Mouse (Mus musculus) embryonic facial prominence, embryonic 11.5 days (tissue): ENCODE data around the gene 4930539E08Rik. TPM values are rescaled to one million over a fixed set of nuclear protein-coding genes. Genes with fewer than 3 reads are reported as not detected.

Experiments
- ATAC-seq: fragments of 200-750 bp; cut with Nextera tagmentation; replicated peaks from 2 replicates; pipeline ENCODE4 v1.8.0; 2017; ENCODE audit warnings: low read depth; ENCODE audit not compliant: insufficient number of reproducible peaks, low FRiP score, low TSS enrichment
- DNase-seq: peaks from one replicate; pipeline ENCODE4 v3.0.0-alpha.2; 2015; ENCODE audit warnings: low spot score
- H3K27ac ChIP-seq: fragments of 300-500 bp; sonication (generic); replicated peaks from 2 replicates; pipeline ENCODE4 v1.5.1; 2014; ENCODE audit warnings: mild to moderate bottlenecking, low read depth, low read length, control low read depth
- H3K27me3 ChIP-seq: fragments of 300-500 bp; sonication (generic); 2 replicates; pipeline ENCODE4 v1.6.1; 2014; ENCODE audit warnings: mild to moderate bottlenecking, low read length, moderate library complexity, mixed read lengths; ENCODE audit not compliant: control insufficient read depth, insufficient read depth
- H3K36me3 ChIP-seq: fragments of 300-500 bp; sonication (generic); replicated peaks from 2 replicates; pipeline ENCODE4 v1.6.1; 2014; ENCODE audit warnings: low read depth, mild to moderate bottlenecking, low read length, moderate library complexity, mixed read lengths; ENCODE audit not compliant: control insufficient read depth, insufficient read depth
- H3K4me1 ChIP-seq: fragments of 300-500 bp; sonication (generic); 2 replicates; pipeline ENCODE4 v1.6.1; 2014; ENCODE audit warnings: low read length, mixed read lengths; ENCODE audit not compliant: control insufficient read depth, insufficient read depth
- H3K4me2 ChIP-seq: fragments of 300-500 bp; sonication (generic); 2 replicates; pipeline ENCODE4 v1.6.1; 2014; ENCODE audit warnings: low read depth, mild to moderate bottlenecking, control low read depth, low read length, moderate library complexity
- H3K4me3 ChIP-seq: fragments of 300-500 bp; sonication (generic); 2 replicates; pipeline ENCODE4 v1.5.1; 2014; ENCODE audit warnings: low read depth, low read length, control low read depth
- H3K9ac ChIP-seq: fragments of 300-500 bp; sonication (generic); replicated peaks from 2 replicates; pipeline ENCODE4 v1.6.1; 2014; ENCODE audit warnings: mild to moderate bottlenecking, control low read depth, low read length
- H3K9me3 ChIP-seq: fragments of 300-500 bp; sonication (generic); replicated peaks from 2 replicates; pipeline ENCODE4 v1.6.1; 2016; ENCODE audit warnings: mild to moderate bottlenecking, low read length, inconsistent platforms, mixed read lengths; ENCODE audit not compliant: control insufficient read depth
- WGBS: fragments of 180-500 bp; shearing (Covaris S2); extraction: QIAGEN DNeasy Blood & Tissue Kit; methylation state at CpG from one replicate; pipeline ENCODE4 v1.1.7; 2014; 5-methylcytosine and 5-hydroxymethylcytosine counted together
- polyA plus RNA-seq: library from polyadenylated mRNA; unstranded; fragments of >200 nt; fragmentation: Nextera tagmentation; extraction: Ambion mirVana; gene quantifications from 2 replicates; pipeline ENCODE4 v1.2.1, GENCODE M21; 2014

Gene 4930539E08Rik
- polyA plus RNA-seq, 1 experiment from 2014 or later = 0.13 TPM

DNA sequence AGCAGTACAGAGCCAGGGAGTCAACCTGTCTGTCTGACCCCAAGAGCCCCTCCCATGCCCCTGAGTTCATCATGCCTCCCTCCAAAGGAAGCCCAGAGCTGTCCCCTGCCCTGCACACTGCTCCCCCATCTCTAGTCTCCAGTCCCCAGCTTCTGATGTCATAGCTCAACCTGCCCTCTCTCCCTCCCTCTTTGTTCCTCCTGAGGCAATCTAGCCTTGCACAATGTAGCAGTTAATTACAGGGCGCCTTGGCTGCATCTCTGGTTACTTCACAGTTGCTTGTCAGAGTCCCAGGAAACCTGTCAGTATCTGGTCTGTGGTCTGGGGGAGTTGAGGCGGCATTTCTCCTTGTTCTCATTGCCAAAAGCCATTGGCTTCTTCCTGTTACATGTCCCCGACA is 59.1 kb downstream of the 4930539E08Rik start:
- H3K27ac ChIP-seq = no peak overlapping the region
- DNase-seq (peak; percentile 25), ATAC-seq (no peak)
- no peak overlapping the region for H3K9ac ChIP-seq
- H3K4me3 ChIP-seq = no peak overlapping the region
- H3K4me2 ChIP-seq = no peak overlapping the region
- no peaks in the 10 kb centered on the region for H3K9me3 ChIP-seq
- 71% methylated on average over 3 of the region's 3 CpGs for WGBS
- H3K4me1 ChIP-seq = no peaks in the 10 kb centered on the region
- H3K36me3 ChIP-seq = no peaks in the 10 kb centered on the region
- no peaks in the 10 kb centered on the region for H3K27me3 ChIP-seq

GRCm38 (mm10) chr17:28855166-28855885 is 59.8 kb downstream of the 4930539E08Rik start:
- Histone ChIP-seq H3K4me1 (no peaks in the 10 kb centered on the region), H3K36me3 (no peaks in the 10 kb centered on the region), H3K9ac (no peak overlapping the region), H3K27ac (no peak overlapping the region), H3K9me3 (no peaks in the 10 kb centered on the region), H3K4me2 (no peak overlapping the region), H3K4me3 (no peak overlapping the region), H3K27me3 (no peaks in the 10 kb centered on the region)
- DNase-seq = no peak
- WGBS = 79% methylated on average over 9 of the region's 9 CpGs
- ATAC-seq = no peak

DNA sequence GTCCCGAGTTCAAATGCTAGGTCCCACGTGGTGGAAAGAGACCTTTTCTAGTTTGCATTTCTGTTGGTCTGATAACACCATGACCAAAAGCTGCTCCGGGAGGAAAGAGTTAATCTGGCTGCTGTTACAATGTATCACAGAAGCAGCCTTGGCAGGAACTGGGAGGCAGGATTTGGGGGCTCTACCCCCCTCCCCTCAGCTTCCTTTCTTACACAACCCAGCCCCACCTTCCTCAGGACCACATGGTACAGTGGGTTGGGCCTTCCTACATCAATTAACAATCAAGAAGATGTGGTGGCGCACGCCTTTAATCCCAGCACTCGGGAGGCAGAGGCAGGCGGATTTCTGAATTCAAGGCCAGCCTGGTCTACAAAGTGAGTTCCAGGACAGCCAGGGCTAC is 60.7 kb downstream of the 4930539E08Rik start:
- Histone ChIP-seq H3K27ac (no peak overlapping the region), H3K4me1 (no peaks in the 10 kb centered on the region), H3K4me2 (no peak overlapping the region), H3K9ac (no peak overlapping the region), H3K27me3 (no peaks in the 10 kb centered on the region), H3K36me3 (no peaks in the 10 kb centered on the region), H3K4me3 (no peak overlapping the region), H3K9me3 (no peaks in the 10 kb centered on the region)
- 82% methylated on average over 7 of the region's 7 CpGs for WGBS
- ATAC-seq (no peak), DNase-seq (no peak)

GRCm38 (mm10) chr17:28850511-28850910 is 64.6 kb downstream of the 4930539E08Rik start:
- Histone ChIP-seq H3K27ac (no peak overlapping the region), H3K36me3 (no peaks in the 10 kb centered on the region), H3K27me3 (no peaks in the 10 kb centered on the region), H3K4me1 (no peaks in the 10 kb centered on the region), H3K4me3 (no peak overlapping the region), H3K9me3 (no peaks in the 10 kb centered on the region), H3K9ac (no peak overlapping the region), H3K4me2 (no peak overlapping the region)
- WGBS = 90% methylated on average over 5 of the region's 5 CpGs
- DNase-seq (no peak), ATAC-seq (no peak)

- Histone ChIP-seq H3K9ac (no peak overlapping the region), H3K27ac (no peak overlapping the region), H3K9me3 (no peaks in the 10 kb centered on the region), H3K36me3 (no peaks in the 10 kb centered on the region), H3K4me2 (no peak overlapping the region), H3K27me3 (no peaks in the 10 kb centered on the region), H3K4me1 (no peaks in the 10 kb centered on the region), H3K4me3 (no peak overlapping the region)
- 64% methylated on average over 11 of the region's 11 CpGs for WGBS
- ATAC-seq (no peak), DNase-seq (no peak)
These were observed 68.0 kb downstream of the 4930539E08Rik start for GRCm38 (mm10) chr17:28846974-28847617.

Other genes with a start within 250 kb of the 4930539E08Rik start
- gene Slc26a8, start 225.1 kb downstream of the 4930539E08Rik start, polyA plus RNA-seq = 0.36 and 0.55 TPM in 2 replicates
- 53.0 and 53.7 TPM in 2 replicates for gene Mapk14, start 224.0 kb downstream of the 4930539E08Rik start, polyA plus RNA-seq
- gene AC170998.1, start 189.2 kb downstream of the 4930539E08Rik start, polyA plus RNA-seq = 0.62 and 1.5 TPM in 2 replicates
- 10.3 and 11.5 TPM in 2 replicates for gene Mapk13, start 146.0 kb downstream of the 4930539E08Rik start, polyA plus RNA-seq
- gene Brpf3, start 114.2 kb downstream of the 4930539E08Rik start, polyA plus RNA-seq = 5.9 and 6.8 TPM in 2 replicates
- not detected in 2 replicates for gene Pnpla1, start 56.9 kb downstream of the 4930539E08Rik start, polyA plus RNA-seq
- gene Pxt1, start 28.5 kb upstream of the 4930539E08Rik start, polyA plus RNA-seq = not detected in 2 replicates
- gene Kctd20, start 36.6 kb upstream of the 4930539E08Rik start, polyA plus RNA-seq = 109 and 110 TPM in 2 replicates
- 121 and 127 TPM in 2 replicates for gene Stk38, start 92.7 kb upstream of the 4930539E08Rik start, polyA plus RNA-seq
- gene Srsf3, start 117.3 kb upstream of the 4930539E08Rik start, polyA plus RNA-seq = 937 and 1,031 TPM in 2 replicates
- gene Cdkn1a, start 175.7 kb upstream of the 4930539E08Rik start, polyA plus RNA-seq = 25.5 TPM in 2 replicates
- gene Rab44, start 198.8 kb upstream of the 4930539E08Rik start, polyA plus RNA-seq = 0.66 TPM in 1 of 2 replicates, not detected in the other